Mouse (Mus musculus): ENCODE data around the gene Coq6. TPM values are rescaled to one million over a fixed set of nuclear protein-coding genes. Genes with fewer than 3 reads are reported as not detected.

Coq6 gene
- polyA plus RNA-seq, 1 experiment: 0.84 TPM

DNA sequence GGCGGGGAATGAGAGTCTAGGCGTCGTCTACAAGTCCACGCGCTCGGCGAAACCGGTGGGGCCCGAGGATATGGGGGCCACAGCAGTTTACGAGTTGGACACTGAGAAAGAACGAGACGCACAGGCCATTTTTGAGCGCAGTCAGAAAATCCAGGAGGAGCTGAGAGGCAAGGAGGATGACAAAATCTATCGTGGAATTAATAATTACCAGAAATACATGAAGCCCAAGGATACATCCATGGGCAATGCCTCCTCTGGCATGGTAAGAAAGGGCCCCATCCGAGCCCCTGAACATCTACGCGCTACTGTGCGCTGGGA is 56.1 kb downstream of the Coq6 start:
- TF ChIP-seq GATA1 (IDR thresholded peaks at IDR 0.05; ENCODE audit: low read length): no peak
- no peak for TF ChIP-seq TAL1 (IDR thresholded peaks at IDR 0.05; ENCODE audit: low read length)
- H3K9me3 ChIP-seq (ENCODE audit: control insufficient read depth, low read length): no peaks in the 10 kb centered on the region
- H3K4me3 ChIP-seq (replicated peaks): peak overlapping the region; percentile 94
- H3K36me3 ChIP-seq (ENCODE audit: control insufficient read depth): peaks cover 5% of the 10 kb centered on the region
- H3K27me3 ChIP-seq (ENCODE audit: control insufficient read depth): no peaks in the 10 kb centered on the region
- H3K4me1 ChIP-seq (ENCODE audit: control insufficient read depth): peaks cover 22% of the 10 kb centered on the region

Other genes with a start within 250 kb of the Coq6 start
- not detected in 2 replicates for gene Dnal1, start 247.3 kb upstream of the Coq6 start, polyA plus RNA-seq (2012)
- gene Pnma1, start 213.2 kb upstream of the Coq6 start, polyA plus RNA-seq (2012): 0.02 and 0.03 TPM in 2 replicates
- 2.1 and 2.8 TPM in 2 replicates for gene Elmsan1, start 142.8 kb upstream of the Coq6 start, polyA plus RNA-seq (2012)
- gene Ptgr2, start 76.4 kb upstream of the Coq6 start, polyA plus RNA-seq (2012): 0.32 TPM in 2 replicates
- 0.24 and 0.37 TPM in 2 replicates for gene Zfp410, start 44.8 kb upstream of the Coq6 start, polyA plus RNA-seq (2012)
- 0.03 and 0.10 TPM in 2 replicates for gene Fam161b, start 176 bp downstream of the Coq6 start, polyA plus RNA-seq (2012)
- gene Entpd5, start 47.4 kb downstream of the Coq6 start, polyA plus RNA-seq (2012): 0.15 and 0.21 TPM in 2 replicates
- gene Bbof1, start 47.4 kb downstream of the Coq6 start, polyA plus RNA-seq (2012): 0.03 and 0.05 TPM in 2 replicates
- gene Rnf113a2, start 55.5 kb downstream of the Coq6 start, polyA plus RNA-seq (2012): 4.3 and 4.9 TPM in 2 replicates
- 0.02 TPM in 1 of 2 replicates, not detected in the other for gene Aldh6a1, start 89.3 kb downstream of the Coq6 start, polyA plus RNA-seq (2012)
- gene Lin52, start 89.8 kb downstream of the Coq6 start, polyA plus RNA-seq (2012): 0.05 and 0.09 TPM in 2 replicates
- not detected in 2 replicates for gene Vsx2, start 208.1 kb downstream of the Coq6 start, polyA plus RNA-seq (2012)